Mouse (Mus musculus) thymus, postnatal 4 days (tissue): ENCODE results near the gene Mmrn2.
"Not testable (repeated sequence)": the region's sequence is repeated elsewhere in the genome, so short reads cannot be mapped to it uniquely, and the experiment has no call there.

Experiments used
- DNase-seq: peaks from one replicate; pipeline ENCODE4 v3.0.0; 2021

Gene Mmrn2

DNA sequence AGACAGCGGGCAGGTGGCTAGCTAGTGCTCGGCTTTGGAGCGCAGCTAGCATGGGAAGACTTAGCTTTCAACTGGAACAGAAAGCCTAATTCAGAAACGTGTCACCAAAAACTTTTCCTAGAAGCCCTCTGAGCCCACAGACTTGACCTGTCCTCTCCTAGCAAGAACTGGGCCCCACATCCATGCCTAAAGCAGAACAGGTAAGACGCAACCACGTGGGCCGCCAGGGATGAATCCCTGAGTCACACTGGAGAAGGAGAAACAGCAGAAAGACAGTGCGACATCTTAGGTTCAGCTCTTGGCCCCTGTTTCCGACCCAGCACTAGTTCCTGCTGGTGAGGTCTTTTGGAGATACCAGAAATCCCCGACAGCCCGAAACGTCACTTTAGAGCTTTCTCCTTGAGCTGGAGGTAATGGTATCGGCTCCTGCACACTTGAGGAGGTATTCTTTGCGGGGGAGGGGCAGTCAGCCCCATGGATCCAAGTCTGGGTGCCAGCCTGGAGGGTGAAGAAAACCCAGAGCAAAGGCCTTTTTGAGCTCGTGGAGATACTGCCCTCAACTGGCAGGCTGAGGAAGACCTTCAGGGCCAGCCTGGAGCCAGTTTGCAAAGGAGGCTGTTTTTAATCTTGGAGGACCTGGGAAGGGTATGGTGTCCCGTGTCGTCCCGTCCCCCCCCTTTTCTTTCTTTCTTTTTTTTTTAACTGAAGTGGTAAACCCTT, 12.4 kb upstream of the Mmrn2 start:
- DNase-seq, result peak; percentile 55

- DNase-seq, result peak; percentile 55
Observed at GRCm38 (mm10) chr14:34363490-34364253, 11.6 kb upstream of the Mmrn2 start.

- not testable (repeated sequence) for DNase-seq
Observed at GRCm38 (mm10) chr14:34364254-34365146, 10.8 kb upstream of the Mmrn2 start.

DNA sequence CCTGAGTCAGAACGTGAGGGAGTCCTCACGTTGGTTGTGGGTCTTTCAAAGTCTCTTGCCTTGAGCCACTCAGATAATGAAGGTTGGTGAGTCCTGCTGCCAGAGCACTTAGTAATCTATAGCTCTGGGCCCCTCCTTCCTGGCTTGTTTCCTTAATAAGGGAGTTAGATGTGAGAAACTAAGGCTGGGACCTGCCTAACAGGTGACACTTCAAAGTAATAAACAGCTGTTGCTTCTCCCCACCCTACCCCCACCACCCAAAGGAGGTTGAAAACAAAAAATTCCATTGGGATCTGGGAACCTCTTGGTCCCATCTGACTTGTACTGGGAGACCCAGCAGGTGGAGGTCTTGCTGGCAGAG, 10.1 kb upstream of the Mmrn2 start:
- DNase-seq, result no peak

DNA sequence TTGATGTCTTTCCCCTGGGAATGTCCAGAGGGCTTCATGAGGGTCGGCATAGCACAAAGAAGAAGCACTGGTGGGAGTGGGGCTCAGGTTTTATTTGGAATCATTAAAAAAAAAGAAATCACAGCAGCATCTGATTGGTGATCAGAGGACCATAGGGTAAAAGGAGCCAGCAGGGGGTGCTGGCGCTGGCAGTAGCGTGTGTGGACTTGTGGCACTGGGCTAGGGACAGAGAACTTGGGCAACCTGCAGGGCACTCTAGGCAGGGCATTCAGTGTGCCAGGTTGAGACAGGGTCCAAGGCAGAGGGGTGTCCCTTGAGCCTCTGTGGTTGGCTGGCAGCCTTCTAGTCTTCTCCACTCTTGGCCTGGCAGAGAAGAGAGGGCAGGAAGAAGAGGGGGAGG, 5.1 kb upstream of the Mmrn2 start:
- no peak for DNase-seq

GRCm38 (mm10) chr14:34370921-34371320, 4.3 kb upstream of the Mmrn2 start:
- DNase-seq, result no peak

DNA sequence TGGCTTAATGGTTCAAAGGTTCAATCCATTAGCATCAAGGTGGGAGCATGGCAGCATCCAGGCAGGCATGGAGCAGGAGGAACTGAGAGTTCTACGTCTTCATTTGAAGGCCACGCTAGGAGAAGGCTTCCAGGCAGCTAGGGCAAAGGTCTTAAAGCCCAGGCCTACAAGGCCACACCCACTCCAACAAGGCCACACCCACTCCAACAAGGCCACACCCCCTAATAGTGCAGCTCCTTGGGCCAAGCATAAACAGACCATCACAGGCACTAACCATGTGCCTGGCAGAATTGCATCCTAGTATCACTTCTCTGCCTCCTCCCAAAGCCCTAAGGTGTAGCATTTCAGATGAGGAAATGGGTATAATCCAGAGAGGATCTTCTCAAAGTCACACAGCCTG, 3.5 kb upstream of the Mmrn2 start:
- DNase-seq, result no peak

GRCm38 (mm10) chr14:34372646-34373045, 2.6 kb upstream of the Mmrn2 start:
- peak; percentile 64 for DNase-seq

- DNase-seq, result no peak
Observed at GRCm38 (mm10) chr14:34373581-34373980, 1.7 kb upstream of the Mmrn2 start.

DNA sequence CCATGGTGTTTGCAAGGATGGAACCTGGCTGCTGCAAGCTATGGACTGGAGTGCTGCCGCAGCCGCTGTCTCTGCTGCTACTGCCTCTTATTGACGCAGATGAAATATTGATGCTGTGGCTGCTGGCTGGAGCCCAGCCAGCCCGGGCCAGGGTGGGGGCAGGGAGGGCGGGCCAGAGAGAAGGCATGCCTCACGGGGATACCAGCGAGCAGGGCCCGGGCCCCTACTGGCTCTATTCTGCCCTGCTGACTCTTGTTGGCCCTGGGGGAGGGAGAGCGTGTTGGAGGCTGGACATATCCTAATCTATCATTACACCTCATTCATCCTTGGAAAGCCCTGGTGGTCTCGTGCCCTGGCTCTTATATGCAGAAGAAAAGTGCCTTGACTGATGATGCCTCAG, 688 bp upstream of the Mmrn2 start, which contains the start of gene Sncg:
Gene Sncg (minus strand): TSS at position 213 of the 400 bp plus-strand sequence.
- DNase-seq, result no peak

GRCm38 (mm10) chr14:34375941-34376340, 676 bp downstream of the Mmrn2 start:
- no peak for DNase-seq

- DNase-seq, result no peak
Observed at GRCm38 (mm10) chr14:34377121-34377520, 1.9 kb downstream of the Mmrn2 start.

DNA sequence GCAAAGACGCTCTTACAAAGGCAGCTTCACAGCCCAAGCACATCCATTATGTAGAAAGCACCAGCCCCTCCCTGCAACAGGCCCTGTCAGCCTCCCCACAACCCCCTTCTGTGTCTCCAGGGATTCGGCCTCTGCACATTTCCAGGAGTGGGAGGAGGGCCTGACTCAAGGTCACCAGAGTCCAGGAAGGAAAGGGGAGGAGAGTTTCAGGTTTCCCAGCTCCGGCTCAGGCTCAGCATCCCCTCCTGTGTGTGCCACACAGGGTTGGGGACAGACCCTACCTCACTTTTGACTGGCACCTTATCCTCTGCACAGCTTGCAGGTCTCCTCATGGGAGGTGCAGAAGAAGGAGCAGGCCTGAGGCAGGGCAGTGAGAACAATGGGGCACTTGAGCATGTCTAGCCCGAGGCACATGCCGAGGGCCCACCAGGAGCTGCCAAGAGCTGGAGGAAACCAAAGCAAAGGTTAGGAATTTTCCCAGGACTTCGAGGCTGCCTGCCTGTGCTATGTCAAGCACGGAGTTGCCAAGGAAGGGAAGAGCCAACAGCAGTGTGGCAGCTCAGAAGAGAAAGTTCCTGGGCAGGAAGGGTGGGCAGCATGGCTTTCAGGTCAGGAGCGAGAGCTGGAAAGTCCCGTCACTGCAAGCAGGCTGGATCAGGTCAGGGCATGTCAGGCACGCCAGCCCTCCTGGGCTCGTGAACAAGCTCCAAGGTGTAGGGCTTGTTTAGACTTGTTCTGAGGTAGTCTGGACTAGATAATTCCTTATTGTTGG, 3.5 kb downstream of the Mmrn2 start:
- DNase-seq, result no peak

DNA sequence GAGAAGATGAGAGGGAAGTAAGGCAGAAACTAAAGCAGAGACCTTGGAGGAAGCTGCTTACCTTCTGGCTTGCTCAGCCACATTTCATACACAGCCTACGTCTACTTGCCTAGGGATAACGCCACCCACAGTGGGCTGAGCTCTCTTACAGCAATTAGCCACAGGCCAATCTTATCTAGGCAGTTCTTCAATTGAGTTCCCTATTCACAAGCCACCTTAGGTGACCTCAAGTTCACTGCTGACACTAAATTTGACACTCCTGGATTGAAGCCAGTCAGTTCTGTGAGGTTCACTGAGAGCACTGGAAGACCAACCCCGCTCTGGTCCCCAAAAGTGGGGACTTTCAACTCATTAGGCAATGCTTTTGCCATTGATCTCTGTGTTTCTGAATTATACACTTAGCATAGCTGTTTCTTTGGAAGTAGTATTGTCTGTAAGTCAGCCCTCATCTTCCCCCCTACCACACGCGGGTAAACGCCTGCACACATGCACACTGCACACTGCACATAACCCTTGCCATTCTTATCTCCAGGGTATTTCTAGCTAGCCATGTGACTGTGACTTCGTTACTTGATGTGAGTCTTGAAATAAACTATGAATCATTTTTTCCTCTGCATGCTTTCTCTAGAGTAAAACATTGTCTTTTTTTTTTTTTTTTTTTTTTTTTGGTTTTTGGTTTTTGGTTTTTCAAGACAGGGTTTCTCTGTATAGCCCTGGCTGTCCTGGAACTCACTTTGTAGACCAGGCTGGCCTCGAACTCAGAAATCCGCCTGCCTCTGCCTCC, 7.8 kb downstream of the Mmrn2 start:
- DNase-seq, result no peak

- no peak for DNase-seq
Observed at GRCm38 (mm10) chr14:34393295-34393694, 18.0 kb downstream of the Mmrn2 start.

DNA sequence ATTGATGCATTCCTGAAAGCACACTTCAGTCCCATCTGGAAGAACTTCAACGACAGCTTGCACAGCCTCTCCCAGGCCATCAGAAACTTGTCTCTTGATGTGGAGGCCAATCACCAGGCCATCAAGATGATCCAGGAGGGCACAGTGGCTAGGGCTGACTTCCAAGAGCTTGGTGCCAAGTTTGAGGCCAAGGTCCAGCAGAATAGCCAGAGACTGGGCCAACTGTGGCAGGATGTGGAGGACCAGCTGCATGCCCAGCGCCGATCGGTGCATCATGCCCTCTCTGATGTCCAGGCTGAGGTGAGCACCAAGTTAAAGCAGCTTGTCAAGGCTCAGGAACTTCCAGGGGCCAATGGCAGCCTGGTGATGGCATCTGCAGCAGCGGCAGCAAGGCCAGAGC, 22.6 kb downstream of the Mmrn2 start:
- DNase-seq, result no peak

- DNase-seq, result no peak
Observed at GRCm38 (mm10) chr14:34398901-34399300, 23.6 kb downstream of the Mmrn2 start.

DNA sequence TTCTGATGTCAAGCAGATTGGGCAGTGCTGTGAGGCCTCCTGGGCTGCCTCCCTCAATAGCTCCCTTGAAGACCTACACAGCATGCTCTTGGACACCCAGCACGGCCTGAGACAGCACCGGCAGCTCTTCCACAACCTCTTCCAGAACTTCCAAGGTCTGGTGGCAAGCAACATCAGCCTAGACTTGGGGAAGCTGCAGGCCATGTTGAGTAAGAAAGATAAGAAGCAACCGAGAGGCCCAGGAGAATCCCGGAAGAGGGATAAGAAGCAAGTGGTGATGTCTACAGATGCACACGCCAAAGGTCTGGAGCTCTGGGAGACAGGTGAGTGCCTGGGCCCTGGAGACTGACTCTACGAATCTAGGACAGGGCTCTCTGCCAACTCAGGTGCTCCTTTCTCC, 24.0 kb downstream of the Mmrn2 start:
- no peak for DNase-seq

- no peak for DNase-seq
Observed at GRCm38 (mm10) chr14:34400021-34400420, 24.8 kb downstream of the Mmrn2 start.

GRCm38 (mm10) chr14:34401135-34401534, 25.9 kb downstream of the Mmrn2 start:
- peak; percentile 87 for DNase-seq

GRCm38 (mm10) chr14:34402871-34403270, 27.6 kb downstream of the Mmrn2 start:
- no peak for DNase-seq

DNA sequence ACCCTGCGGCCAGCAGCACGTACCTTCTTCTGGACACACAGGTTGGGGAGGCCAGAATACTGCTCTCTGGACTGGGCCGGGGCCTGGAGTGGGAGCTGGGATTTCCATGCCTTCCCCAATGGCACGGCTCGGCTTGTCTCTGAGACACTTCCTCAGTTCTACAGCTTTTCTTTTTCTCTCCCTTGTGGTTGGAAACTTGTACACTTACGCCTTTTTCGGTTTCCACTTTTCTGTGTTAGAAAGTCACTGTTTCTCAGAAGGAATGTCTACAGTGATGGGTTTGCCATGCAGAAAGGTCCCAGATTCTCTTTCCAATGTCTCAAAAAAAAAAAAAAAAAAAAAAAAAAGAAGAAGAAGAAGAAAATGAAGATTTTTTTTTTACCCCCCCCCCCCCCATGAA, 28.2 kb downstream of the Mmrn2 start:
- DNase-seq, result no peak
